Mouse (Mus musculus) small intestine, adult 2 months (tissue): Measurements from ENCODE around the gene Gm5767. TPM values are rescaled to one million over a fixed set of nuclear protein-coding genes. Genes with fewer than 3 reads are reported as not detected.

Experiments
- H3K27ac ChIP-seq: fragments of 200-500 bp; 2 replicates; pipeline ENCODE4 v1.5.1; 2012; ENCODE audit warnings: low read depth, low read length, control low read depth, inconsistent platforms; ENCODE audit not compliant: insufficient read depth
- H3K27me3 ChIP-seq: fragments of 200-500 bp; 2 replicates; pipeline ENCODE4 v1.6.1; 2012; ENCODE audit warnings: mild to moderate bottlenecking, moderate library complexity, low read length, inconsistent platforms; ENCODE audit not compliant: control insufficient read depth, insufficient read depth
- H3K36me3 ChIP-seq: fragments of 200-500 bp; 2 replicates; pipeline ENCODE4 v1.6.1; 2012; ENCODE audit warnings: mild to moderate bottlenecking, low read length, control low read depth, inconsistent platforms; ENCODE audit not compliant: control insufficient read depth, insufficient read depth
- H3K4me1 ChIP-seq: fragments of 200-500 bp; 2 replicates; pipeline ENCODE4 v1.6.1; 2012; ENCODE audit warnings: low read length, inconsistent platforms, mixed read lengths; ENCODE audit not compliant: control insufficient read depth, insufficient read depth, insufficient read length
- H3K4me3 ChIP-seq: fragments of 200-500 bp; 2 replicates; pipeline ENCODE4 v1.5.1; 2012; ENCODE audit warnings: low read depth, mild to moderate bottlenecking, control low read depth, inconsistent platforms, low read length, moderate library complexity
- CTCF ChIP-seq: fragments of 200-500 bp; IDR thresholded peaks from 2 replicates; pipeline ENCODE4 v1.5.1; 2012; ENCODE audit warnings: low read depth, mild to moderate bottlenecking, control low read depth, inconsistent platforms, low read length, moderate library complexity, mixed read lengths; ENCODE audit not compliant: insufficient replicate concordance, insufficient read length; ENCODE audit errors: extremely low read depth
- POLR2A ChIP-seq: fragments of 200-500 bp; IDR thresholded peaks from 2 replicates; pipeline ENCODE4 v1.6.1; 2012; ENCODE audit warnings: low read depth, mild to moderate bottlenecking, control low read depth, inconsistent platforms, low read length, moderate library complexity
- WGBS: fragments of 180-500 bp; shearing (Covaris S2); methylation state at CpG from one replicate; pipeline ENCODE4 v1.1.7; 2018; 5-methylcytosine and 5-hydroxymethylcytosine counted together
- polyA plus RNA-seq: library from polyadenylated mRNA; depleted of rRNA; stranded (reverse); fragments of >200 nt; gene quantifications from 2 replicates; pipeline ENCODE4 v1.2.3, GENCODE M21; 2012; rRNA removed

Gene Gm5767
- 0.42 TPM in 1 of 2 replicates, not detected in the other for polyA plus RNA-seq

DNA sequence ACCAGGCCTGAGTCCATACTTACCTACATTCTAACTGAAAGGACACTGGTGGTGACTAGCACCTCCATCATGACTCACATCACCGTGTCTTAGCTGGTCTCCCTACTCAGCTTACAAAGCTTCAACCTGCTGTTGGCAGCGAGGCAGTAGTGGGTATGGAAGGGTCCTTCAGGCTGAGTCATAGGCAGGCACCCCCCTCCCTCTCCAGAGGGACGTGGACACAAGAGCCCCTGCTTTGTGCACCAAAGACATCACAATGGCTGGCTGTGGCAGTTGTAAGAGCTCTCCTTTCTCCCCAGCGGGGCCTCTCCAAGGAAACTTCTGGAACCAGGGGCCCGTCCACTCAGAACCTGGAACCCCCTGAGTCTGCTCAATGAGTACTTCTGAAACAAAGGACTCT is at the start of gene Gm5767:
Gene Gm5767 (plus strand): TSS at position 301 of the 400 bp plus-strand sequence.
- Histone ChIP-seq H3K27ac (no peak within 1 kb of the TSS), H3K4me1 (peaks cover 13% of the 10 kb centered on the region; the same call in 1 of the 2 replicates), H3K36me3 (no peaks in the 10 kb centered on the region), H3K27me3 (no peaks in the 10 kb centered on the region), H3K4me3 (no peak within 1 kb of the TSS)
- TF ChIP-seq POLR2A: no peak
- TF ChIP-seq CTCF: no peak
- WGBS: 85% methylated on average over 5 of the region's 5 CpGs

DNA sequence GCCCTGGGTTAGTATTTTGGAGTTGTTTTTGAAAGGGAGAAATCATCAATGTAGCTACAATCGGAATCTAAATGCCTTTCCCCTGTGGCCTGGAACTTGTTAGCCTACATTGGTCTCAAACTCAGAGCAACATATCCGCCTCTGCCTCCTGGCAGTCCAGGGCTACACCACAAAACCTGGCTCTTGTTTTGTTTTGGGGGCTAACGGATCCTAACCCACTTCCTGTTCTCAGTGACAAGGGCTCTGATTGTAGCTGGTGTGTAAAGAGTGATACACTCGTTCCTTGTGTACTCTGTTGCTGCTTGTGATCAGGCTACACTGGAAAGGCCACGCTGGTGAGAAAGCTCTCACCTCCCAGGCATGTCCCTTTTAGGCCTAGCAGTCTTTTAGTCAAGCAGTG is 49.1 kb upstream of the Gm5767 start:
- peaks cover 16% of the 10 kb centered on the region for H3K4me1 ChIP-seq
- WGBS: 85% methylated on average over 5 of the region's 5 CpGs
- no peak for TF ChIP-seq POLR2A
- no peak for TF ChIP-seq CTCF

DNA sequence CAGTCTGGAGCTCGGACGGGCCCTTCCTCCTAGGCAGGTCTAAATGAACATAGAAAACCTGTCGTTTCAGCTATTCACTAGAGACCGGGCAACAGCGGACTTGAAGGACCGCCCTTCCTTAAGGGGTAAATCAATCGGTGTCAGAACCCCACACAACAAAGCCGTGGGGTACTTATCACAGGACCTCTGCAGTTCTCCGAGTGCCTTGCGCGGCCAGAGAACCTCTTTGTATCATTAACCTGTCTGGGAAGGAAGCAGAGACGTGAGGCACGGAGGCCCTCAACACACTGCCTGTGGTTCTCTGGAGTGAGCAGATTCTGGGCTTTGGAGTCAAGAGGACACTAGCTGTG is 43.7 kb upstream of the Gm5767 start:
- H3K27me3 ChIP-seq: no peaks in the 10 kb centered on the region
- H3K4me1 ChIP-seq: peaks cover 15% of the 10 kb centered on the region
- under 1% methylated on average over 13 of the region's 13 CpGs for WGBS
- H3K36me3 ChIP-seq: peaks cover 8% of the 10 kb centered on the region
- peak overlapping the region; percentile 89 for H3K27ac ChIP-seq
- H3K4me3 ChIP-seq: peak overlapping the region; percentile 74
- no peak for TF ChIP-seq POLR2A
- TF ChIP-seq CTCF: no peak

More for the DNA sequence above, 49.1 kb upstream of the Gm5767 start:
- Histone ChIP-seq H3K27ac (no peak overlapping the region), H3K36me3 (peaks cover 3% of the 10 kb centered on the region; the same call in 1 of the 2 replicates), H3K27me3 (no peaks in the 10 kb centered on the region), H3K4me3 (no peak overlapping the region)

DNA sequence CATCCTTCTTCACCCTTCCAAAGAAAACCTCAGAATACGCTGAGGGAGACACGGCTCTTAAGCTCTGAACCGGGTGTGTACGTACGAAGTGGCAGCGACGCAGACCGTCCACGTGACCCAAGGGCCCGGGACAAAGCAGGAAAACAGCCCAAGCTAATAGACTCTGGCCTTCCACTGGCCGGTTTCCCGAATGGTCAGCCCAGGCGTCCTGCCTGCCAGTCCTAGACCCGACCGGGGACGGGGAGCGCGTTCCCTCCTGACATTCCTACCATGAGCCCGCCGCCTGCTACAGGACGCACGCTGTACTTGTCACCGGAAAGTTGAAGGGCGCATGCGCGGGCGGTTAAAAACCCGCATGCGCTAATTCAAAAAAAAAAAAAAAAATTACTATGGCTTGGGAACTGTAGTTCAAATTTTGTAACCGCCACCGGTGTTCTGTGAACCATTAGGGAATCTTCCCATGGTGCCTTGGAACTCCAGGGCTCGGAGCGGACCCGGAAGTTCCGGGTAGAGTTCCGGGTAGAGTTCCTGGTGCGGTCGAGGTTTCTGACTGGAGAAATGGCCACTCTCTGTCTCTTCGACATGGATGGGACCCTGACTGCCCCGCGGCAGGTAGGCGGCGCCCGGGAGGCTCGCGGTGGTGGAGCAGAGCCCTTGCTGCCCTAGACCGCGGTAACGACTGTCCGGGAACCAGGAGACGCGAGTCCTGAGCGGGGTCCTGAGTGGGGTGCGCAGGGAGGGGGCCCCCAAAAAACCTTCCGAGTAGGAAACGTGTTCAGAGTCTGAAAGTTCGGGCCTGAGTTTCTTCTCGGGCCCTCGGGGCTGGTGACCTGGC is 43.1 kb upstream of the Gm5767 start, which contains the start of the genes Pmm2 and Tmem186:
Gene Pmm2 (plus strand): TSS at position 458 of the 835 bp plus-strand sequence.
Gene Tmem186 (minus strand): TSS at position 496 of the 835 bp plus-strand sequence.
- WGBS: under 1% methylated on average over 59 of the region's 59 CpGs
- peak within 1 kb of the TSS; percentile 74 for H3K4me3 ChIP-seq
- TF ChIP-seq POLR2A (peak; percentile 71; the same call in 1 of the 2 replicates), CTCF (peak; percentile 19; the same call in 1 of the 2 replicates)

DNA sequence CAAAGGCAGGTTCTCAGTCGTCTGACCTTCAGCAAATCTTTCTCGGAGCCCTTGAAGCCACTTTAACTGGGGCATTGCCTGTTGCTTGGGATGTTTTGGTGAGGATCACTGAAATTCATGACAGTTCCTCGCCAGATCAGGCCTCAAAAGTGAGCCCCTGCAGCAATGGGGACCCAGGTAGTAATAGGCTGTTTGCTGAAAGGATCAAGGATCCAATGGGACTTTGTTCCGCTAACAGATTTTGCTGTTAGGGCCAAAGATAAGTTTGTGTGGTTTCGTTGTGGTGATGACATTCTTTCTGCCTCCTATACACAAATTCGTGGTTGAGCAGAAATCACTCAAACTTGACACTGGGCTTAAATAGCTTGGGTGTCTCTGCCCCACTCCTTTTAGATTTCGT is 42.4 kb upstream of the Gm5767 start:
- Histone ChIP-seq H3K36me3 (peaks cover 13% of the 10 kb centered on the region), H3K4me3 (peak overlapping the region; percentile 74), H3K4me1 (peaks cover 15% of the 10 kb centered on the region), H3K27me3 (no peaks in the 10 kb centered on the region), H3K27ac (peak overlapping the region; percentile 89)
- TF ChIP-seq CTCF: 0 out of 2 replicates have a peak, but pooled peaks have one; percentile 8
- no peak for TF ChIP-seq POLR2A
- 7% methylated on average over 7 of the region's 7 CpGs for WGBS

More for the DNA sequence above, 43.1 kb upstream of the Gm5767 start, which contains the start of the genes Pmm2 and Tmem186:
- H3K36me3 ChIP-seq: peaks cover 8% of the 10 kb centered on the region; the same call in 1 of the 2 replicates
- H3K27me3 ChIP-seq: no peaks in the 10 kb centered on the region
- H3K27ac ChIP-seq: peak within 1 kb of the TSS; percentile 89
- peaks cover 15% of the 10 kb centered on the region for H3K4me1 ChIP-seq

DNA sequence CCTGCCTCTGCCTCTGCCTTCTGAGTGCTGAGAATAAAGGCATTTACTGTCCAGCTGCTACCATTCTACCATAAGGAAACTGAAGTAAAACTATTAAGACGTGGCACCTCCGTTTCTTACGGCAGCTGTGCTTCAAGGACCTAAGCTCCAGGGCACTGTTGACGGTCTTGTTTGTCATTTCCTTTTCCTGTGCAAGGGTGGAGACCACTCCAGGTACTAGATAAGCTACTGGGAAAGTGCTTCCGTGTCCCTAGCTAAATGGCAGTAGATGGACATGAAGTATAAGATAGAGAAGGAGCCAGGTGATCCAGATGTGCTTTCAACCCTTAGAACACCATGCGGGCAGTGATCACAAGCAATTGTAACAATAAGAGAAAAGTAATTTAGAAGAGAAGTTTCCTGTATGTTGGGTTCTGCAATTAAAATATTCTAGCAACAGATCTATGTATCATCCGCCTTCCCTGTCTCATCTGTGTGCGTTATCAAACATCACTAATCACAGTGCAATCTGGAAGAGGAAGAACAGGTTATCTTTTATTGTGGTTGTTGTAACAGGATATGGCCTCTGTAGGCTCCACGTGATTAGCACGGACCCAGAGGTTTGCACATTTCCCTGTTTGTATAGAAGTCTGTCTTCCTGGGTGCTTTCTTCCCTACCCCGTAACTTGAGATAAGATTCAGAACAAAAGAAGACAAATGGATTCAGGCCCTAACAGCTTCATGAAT is 40.9 kb upstream of the Gm5767 start:
- H3K36me3 ChIP-seq: peaks cover 23% of the 10 kb centered on the region
- 24% methylated on average over 11 of the region's 11 CpGs for WGBS
- H3K4me1 ChIP-seq: peaks cover 15% of the 10 kb centered on the region
- H3K27ac ChIP-seq: peak overlapping the region; percentile 83
- H3K4me3 ChIP-seq: peak overlapping the region; percentile 36
- H3K27me3 ChIP-seq: no peaks in the 10 kb centered on the region
- no peak for TF ChIP-seq POLR2A
- TF ChIP-seq CTCF: no peak
